Mouse (Mus musculus): Measurements from ENCODE around the gene Grin3b.

- TF ChIP-seq CTCF (IDR thresholded peaks at IDR 0.05; ENCODE audit: low read depth): peak; percentile 26; the same call in 1 of the 2 replicates
- no peak; the same call in 1 of the 2 replicates for TF ChIP-seq EP300 (IDR thresholded peaks at IDR 0.05; ENCODE audit: low read depth)
Observed at GRCm38 (mm10) chr10:80018739-80019297, 48.3 kb downstream of the Grin3b start.

All from liver, embryonic 14.5 days (tissue).